Mouse (Mus musculus) midbrain, embryonic 11.5 days (tissue): Measurements from ENCODE around the gene Gm28041. TPM values are rescaled to one million over a fixed set of nuclear protein-coding genes. Genes with fewer than 3 reads are reported as not detected.

Source experiments
- polyA plus RNA-seq: library from polyadenylated mRNA; unstranded; fragments of >200 nt; fragmentation: Nextera tagmentation; extraction: Ambion mirVana; gene quantifications from 2 replicates; pipeline ENCODE4 v1.2.1, GENCODE M21; 2014

The Gm28041 gene
- polyA plus RNA-seq, 1 experiment from 2014 or later = 0.41 TPM

Other genes starting within 250 kb of the Gm28041 start
- gene Rsl1, start 202.6 kb downstream of the Gm28041 start, polyA plus RNA-seq = 4.3 and 6.6 TPM in 2 replicates
- gene Zfp455, start 181.2 kb downstream of the Gm28041 start, polyA plus RNA-seq = 1.7 and 1.9 TPM in 2 replicates
- 2.6 and 2.9 TPM in 2 replicates for gene Zfp458, start 97.3 kb downstream of the Gm28041 start, polyA plus RNA-seq
- gene Zfp457, start 69.2 kb downstream of the Gm28041 start, polyA plus RNA-seq = 0.12 and 0.40 TPM in 2 replicates
- gene Zfp595, start 43.2 kb downstream of the Gm28041 start, polyA plus RNA-seq = 2.1 and 2.5 TPM in 2 replicates
- gene Gm28044, start 15.2 kb downstream of the Gm28041 start, polyA plus RNA-seq = not detected in 2 replicates
- gene Zfp953, start 15.1 kb downstream of the Gm28041 start, polyA plus RNA-seq = 1.1 and 1.2 TPM in 2 replicates
- gene Zfp456, start 77 bp upstream of the Gm28041 start, polyA plus RNA-seq = 0.92 and 1.3 TPM in 2 replicates
- gene Zfp429, start 24.1 kb upstream of the Gm28041 start, polyA plus RNA-seq = 3.6 and 4.0 TPM in 2 replicates
- 0.26 and 1.3 TPM in 2 replicates for gene Zfp459, start 45.7 kb upstream of the Gm28041 start, polyA plus RNA-seq
- gene Zfp874a, start 75.9 kb upstream of the Gm28041 start, polyA plus RNA-seq = 7.5 and 9.4 TPM in 2 replicates
- gene Zfp874b, start 108.5 kb upstream of the Gm28041 start, polyA plus RNA-seq = 1.2 and 1.9 TPM in 2 replicates
- 17.9 and 19.6 TPM in 2 replicates for gene Zfp58, start 124.8 kb upstream of the Gm28041 start, polyA plus RNA-seq
- not detected in 2 replicates for gene Gm26965, start 150.4 kb upstream of the Gm28041 start, polyA plus RNA-seq
- 31.7 and 34.9 TPM in 2 replicates for gene Zfp87, start 150.4 kb upstream of the Gm28041 start, polyA plus RNA-seq
- 18.8 and 21.4 TPM in 2 replicates for gene Zfp748, start 178.1 kb upstream of the Gm28041 start, polyA plus RNA-seq
- gene Zfp729b, start 234.0 kb upstream of the Gm28041 start, polyA plus RNA-seq = 4.7 and 5.3 TPM in 2 replicates